Mouse (Mus musculus) lung, embryonic 14.5 days (tissue): Measurements from ENCODE around the gene Myo10. TPM values are rescaled to one million over a fixed set of nuclear protein-coding genes. Genes with fewer than 3 reads are reported as not detected.
"Not testable (repeated sequence)": the region's sequence is repeated elsewhere in the genome, so short reads cannot be mapped to it uniquely, and the experiment has no call there.

Experiments used
- ATAC-seq: fragments of 200-750 bp; cut with Nextera tagmentation; 2 replicates; pipeline ENCODE4 v1.8.0; 2017; ENCODE audit warnings: mild to moderate bottlenecking, moderate TSS enrichment, moderate library complexity; ENCODE audit not compliant: insufficient read depth
- DNase-seq: peaks from one replicate; pipeline ENCODE4 v3.0.0-alpha.2; 2015
- H3K27ac ChIP-seq: fragments of 300-500 bp; sonication (generic); 2 replicates; pipeline ENCODE4 v1.5.1; 2014; ENCODE audit warnings: low read depth, mild to moderate bottlenecking, moderate library complexity
- H3K27me3 ChIP-seq: fragments of 300-500 bp; sonication (generic); 2 replicates; pipeline ENCODE4 v1.6.1; 2014; ENCODE audit warnings: low read length, control low read depth; ENCODE audit not compliant: insufficient read depth
- H3K36me3 ChIP-seq: fragments of 300-500 bp; sonication (generic); 2 replicates; pipeline ENCODE4 v1.6.1; 2014; ENCODE audit warnings: control low read depth; ENCODE audit not compliant: insufficient read depth
- H3K4me1 ChIP-seq: fragments of 300-500 bp; sonication (generic); 2 replicates; pipeline ENCODE4 v1.6.1; 2014; ENCODE audit warnings: antibody characterized with exemption, control low read depth; ENCODE audit not compliant: insufficient read depth
- H3K4me2 ChIP-seq: fragments of 300-500 bp; sonication (generic); 2 replicates; pipeline ENCODE4 v1.6.1; 2014; ENCODE audit warnings: mild to moderate bottlenecking
- H3K4me3 ChIP-seq: fragments of 300-500 bp; sonication (generic); 2 replicates; pipeline ENCODE4 v1.5.1; 2014; ENCODE audit warnings: low read depth, low read length
- H3K9ac ChIP-seq: fragments of 300-500 bp; sonication (generic); 2 replicates; pipeline ENCODE4 v1.6.1; 2014
- H3K9me3 ChIP-seq: fragments of 300-500 bp; sonication (generic); 2 replicates; pipeline ENCODE4 v1.6.1; 2016; ENCODE audit warnings: low read depth, low read length, control low read depth
- CTCF ChIP-seq: IDR thresholded peaks from 2 replicates; pipeline ENCODE4 v1.5.1; 2016; ENCODE audit warnings: antibody characterized with exemption, low read depth
- WGBS: fragments of 180-500 bp; shearing (Covaris S2); extraction: QIAGEN DNeasy Blood & Tissue Kit; methylation state at CpG from one replicate; pipeline ENCODE4 v1.1.7; 2014; 5-methylcytosine and 5-hydroxymethylcytosine counted together
- polyA plus RNA-seq: library from polyadenylated mRNA; unstranded; fragments of >200 nt; fragmentation: Nextera tagmentation; extraction: Ambion mirVana; gene quantifications from 2 replicates; pipeline ENCODE4 v1.2.1, GENCODE M21; 2014

The Myo10 gene
- polyA plus RNA-seq, 1 experiment from 2014 or later, result 54.8 TPM

DNA sequence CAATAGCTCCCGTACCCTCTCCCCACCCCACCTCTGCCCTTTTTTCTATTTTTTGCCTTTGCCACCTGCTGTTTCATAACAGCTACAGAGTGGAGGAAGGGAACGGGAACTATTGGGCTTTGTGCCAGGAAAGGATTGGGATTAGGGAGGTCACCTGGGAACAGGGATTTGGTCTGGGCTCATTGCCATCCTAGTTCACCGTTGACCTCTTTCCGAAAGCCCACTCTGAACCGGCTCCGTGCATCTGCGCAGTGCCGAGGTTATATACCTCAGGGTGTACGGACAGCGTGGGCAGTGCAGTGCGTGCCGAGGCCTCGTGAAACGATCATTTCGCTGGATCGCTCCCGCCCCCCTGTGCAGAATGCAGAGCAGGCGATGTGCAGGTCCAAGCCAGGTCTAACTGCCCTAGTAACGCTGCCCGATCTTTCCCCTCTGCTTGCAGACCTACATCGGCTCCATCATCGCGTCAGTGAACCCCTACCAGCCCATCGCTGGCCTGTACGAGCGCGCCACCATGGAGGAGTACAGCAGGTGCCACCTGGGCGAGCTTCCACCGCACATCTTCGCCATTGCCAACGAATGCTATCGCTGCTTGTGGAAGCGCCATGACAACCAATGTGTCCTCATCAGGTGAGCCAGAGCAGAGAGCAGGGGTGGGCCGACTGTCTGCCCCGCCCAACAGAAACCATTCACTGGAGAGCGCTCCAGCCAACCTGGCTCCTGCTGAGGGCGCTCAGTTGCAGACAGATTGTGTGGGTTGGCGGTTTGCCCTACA is 91.4 kb downstream of the Myo10 start:
- TF ChIP-seq CTCF, result no peak
- Histone ChIP-seq H3K9ac (no peak overlapping the region), H3K4me2 (no peak overlapping the region), H3K36me3 (no peaks in the 10 kb centered on the region), H3K4me1 (peaks cover 5% of the 10 kb centered on the region; the same call in 1 of the 2 replicates), H3K27ac (no peak overlapping the region), H3K9me3 (no peaks in the 10 kb centered on the region), H3K4me3 (no peak overlapping the region), H3K27me3 (no peaks in the 10 kb centered on the region)
- DNase-seq, result no peak
- 75% methylated on average over 38 of the region's 38 CpGs for WGBS
- no peak; the same call in 1 of the 2 replicates for ATAC-seq

DNA sequence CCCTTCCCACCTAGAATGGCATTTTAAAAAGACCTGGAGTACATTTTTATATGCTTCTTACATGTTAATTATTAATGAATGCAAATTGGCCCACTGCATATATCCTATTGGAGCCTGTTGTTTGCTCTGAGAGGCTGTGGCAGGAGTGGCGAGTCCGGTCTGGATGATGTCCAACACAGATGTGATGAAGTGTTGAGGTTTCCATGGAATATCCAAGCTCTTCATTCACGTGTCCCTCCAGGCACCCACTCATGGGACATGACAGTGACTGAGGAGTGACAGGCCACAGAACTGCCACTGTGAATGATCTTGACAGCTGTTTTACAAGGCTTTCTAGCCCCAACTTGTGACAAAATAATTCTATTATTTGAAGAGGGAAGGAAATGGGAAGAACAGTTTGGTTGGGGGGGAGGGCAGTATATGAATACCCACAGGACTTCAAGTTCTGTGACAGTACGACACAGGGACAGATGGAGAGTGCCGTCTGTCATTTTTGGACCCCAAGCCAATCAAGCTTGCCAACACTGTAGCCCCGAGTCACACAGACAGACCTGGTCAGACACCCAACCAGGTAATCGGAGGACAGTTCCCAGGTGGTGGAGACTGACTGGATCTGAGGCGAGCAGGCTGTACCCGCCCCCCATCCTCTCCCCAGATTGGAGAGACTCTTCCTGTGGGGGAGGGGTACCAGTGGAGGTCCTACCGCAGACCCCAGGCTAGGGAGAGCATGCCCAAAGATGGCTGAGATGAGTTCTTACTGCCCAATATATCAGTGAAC is 93.1 kb downstream of the Myo10 start:
- H3K36me3 ChIP-seq, result peaks cover 8% of the 10 kb centered on the region; the same call in 1 of the 2 replicates
- H3K9me3 ChIP-seq, result no peaks in the 10 kb centered on the region
- peak; percentile 77 for DNase-seq
- H3K4me3 ChIP-seq, result no peak overlapping the region
- no peak overlapping the region for H3K9ac ChIP-seq
- no peak overlapping the region for H3K4me2 ChIP-seq
- peaks cover 5% of the 10 kb centered on the region; the same call in 1 of the 2 replicates for H3K4me1 ChIP-seq
- peak; percentile 69; the same call in 1 of the 2 replicates for ATAC-seq
- H3K27me3 ChIP-seq, result no peaks in the 10 kb centered on the region
- no peak for TF ChIP-seq CTCF
- no peak overlapping the region for H3K27ac ChIP-seq
- WGBS, result 48% methylated on average over 10 of the region's 10 CpGs

- 46% methylated on average over 11 of the region's 11 CpGs for WGBS
Measured at GRCm38 (mm10) chr15:25715996-25716395, 93.7 kb downstream of the Myo10 start.

DNA sequence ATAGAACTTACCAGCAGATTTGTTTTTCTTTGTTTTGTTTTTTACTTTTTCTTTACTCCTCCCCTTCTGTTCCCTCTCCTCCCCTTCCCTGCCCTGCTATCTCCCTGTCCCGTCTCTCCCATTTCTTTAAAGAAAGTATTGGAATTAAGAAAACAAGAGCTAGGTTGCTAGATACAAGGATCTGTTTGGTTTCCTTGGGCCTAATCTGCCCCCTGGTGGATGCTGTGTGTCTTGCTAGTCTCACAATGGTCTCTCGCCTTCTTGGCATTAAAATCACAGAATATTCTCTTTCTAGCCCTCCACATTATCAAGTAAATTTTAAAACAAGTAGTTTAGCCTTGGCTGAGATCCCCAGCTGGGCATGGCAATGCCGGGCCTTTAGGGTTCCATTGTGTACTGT is 94.7 kb downstream of the Myo10 start:
- Histone ChIP-seq H3K27ac (no peak overlapping the region), H3K9me3 (no peaks in the 10 kb centered on the region), H3K27me3 (no peaks in the 10 kb centered on the region), H3K4me1 (peaks cover 5% of the 10 kb centered on the region; the same call in 1 of the 2 replicates), H3K36me3 (peaks cover 16% of the 10 kb centered on the region), H3K9ac (no peak overlapping the region), H3K4me3 (no peak overlapping the region), H3K4me2 (no peak overlapping the region)
- TF ChIP-seq CTCF, result peak; percentile 90
- DNase-seq (peak; percentile 94), ATAC-seq (peak; percentile 28; the same call in 1 of the 2 replicates)
- 22% methylated on average over 3 of the region's 3 CpGs for WGBS

More at GRCm38 (mm10) chr15:25715996-25716395, 93.7 kb downstream of the Myo10 start:
- Histone ChIP-seq H3K27me3 (no peaks in the 10 kb centered on the region), H3K4me1 (peaks cover 5% of the 10 kb centered on the region; the same call in 1 of the 2 replicates), H3K4me3 (no peak overlapping the region), H3K9me3 (no peaks in the 10 kb centered on the region), H3K9ac (no peak overlapping the region), H3K27ac (no peak overlapping the region), H3K36me3 (peaks cover 14% of the 10 kb centered on the region; the same call in 1 of the 2 replicates), H3K4me2 (no peak overlapping the region)
- ATAC-seq (no peak), DNase-seq (peak; percentile 32)
- no peak for TF ChIP-seq CTCF

- peaks cover 27% of the 10 kb centered on the region for H3K36me3 ChIP-seq
- WGBS, result 97% methylated on average over 1 of the region's 4 CpGs
- not testable (repeated sequence) for H3K4me2 ChIP-seq, H3K9ac ChIP-seq, H3K4me1 ChIP-seq, H3K27me3 ChIP-seq, H3K27ac ChIP-seq, H3K4me3 ChIP-seq, ATAC-seq, H3K9me3 ChIP-seq, DNase-seq
Measured at GRCm38 (mm10) chr15:25718104-25718503, 95.8 kb downstream of the Myo10 start.

DNA sequence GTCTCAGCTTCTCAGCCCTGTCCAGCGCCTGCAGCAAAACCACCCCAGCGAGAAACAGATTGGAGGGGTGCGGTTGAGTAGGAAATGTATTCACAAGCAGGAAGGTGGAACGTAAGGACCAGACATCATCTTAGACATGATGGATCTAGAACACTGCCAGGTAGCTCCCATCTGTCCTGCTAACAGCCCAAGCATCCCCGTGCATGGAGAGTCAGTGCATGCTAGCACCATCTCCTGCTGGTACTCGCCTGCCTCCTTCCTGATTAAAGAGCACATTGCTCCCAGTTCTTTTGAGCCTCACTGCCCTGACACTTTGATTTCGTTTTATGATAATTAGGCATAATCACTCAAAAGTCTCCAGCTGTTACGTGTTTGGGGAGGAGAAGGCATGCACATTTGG is 96.9 kb downstream of the Myo10 start:
- no peak for ATAC-seq
- no peak for DNase-seq
- Histone ChIP-seq H3K9me3 (no peaks in the 10 kb centered on the region), H3K27ac (no peak overlapping the region), H3K27me3 (no peaks in the 10 kb centered on the region), H3K36me3 (peaks cover 31% of the 10 kb centered on the region), H3K4me2 (no peak overlapping the region), H3K4me1 (peaks cover 10% of the 10 kb centered on the region; the same call in 1 of the 2 replicates), H3K9ac (no peak overlapping the region), H3K4me3 (no peak overlapping the region)
- TF ChIP-seq CTCF, result no peak
- 84% methylated on average over 8 of the region's 8 CpGs for WGBS

GRCm38 (mm10) chr15:25720263-25720662 is 97.9 kb downstream of the Myo10 start:
- Histone ChIP-seq H3K4me2 (no peak overlapping the region), H3K27ac (no peak overlapping the region), H3K9me3 (no peaks in the 10 kb centered on the region), H3K4me1 (0 out of 2 replicates have a peak, but pooled peaks cover 5% of the 10 kb centered on the region), H3K9ac (no peak overlapping the region), H3K36me3 (peaks cover 40% of the 10 kb centered on the region), H3K4me3 (no peak overlapping the region), H3K27me3 (no peaks in the 10 kb centered on the region)
- WGBS, result 88% methylated on average over 6 of the region's 6 CpGs
- TF ChIP-seq CTCF, result no peak
- DNase-seq, result no peak
- ATAC-seq, result no peak
